Mouse (Mus musculus) hindbrain, postnatal 0 days (tissue): ENCODE data around the gene Tlx1. TPM values are rescaled to one million over a fixed set of nuclear protein-coding genes. Genes with fewer than 3 reads are reported as not detected.

Source experiments
- ATAC-seq: fragments of 200-750 bp; cut with Nextera tagmentation; 2 replicates; pipeline ENCODE4 v1.8.0; 2017; ENCODE audit warnings: mild to moderate bottlenecking, moderate TSS enrichment, moderate library complexity
- DNase-seq: peaks from one replicate; pipeline ENCODE4 v3.0.0-alpha.2; 2015; ENCODE audit warnings: low spot score
- H3K27ac ChIP-seq: fragments of 300-500 bp; sonication (generic); 2 replicates; pipeline ENCODE4 v1.5.1; 2014; ENCODE audit warnings: mild to moderate bottlenecking
- H3K27me3 ChIP-seq: fragments of 300-500 bp; sonication (generic); 2 replicates; pipeline ENCODE4 v1.6.1; 2014; ENCODE audit warnings: low read length, mixed read lengths; ENCODE audit not compliant: insufficient read depth
- H3K36me3 ChIP-seq: fragments of 300-500 bp; sonication (generic); 2 replicates; pipeline ENCODE4 v1.6.1; 2014; ENCODE audit warnings: low read length, mixed read lengths; ENCODE audit not compliant: insufficient read depth
- H3K4me1 ChIP-seq: fragments of 300-500 bp; sonication (generic); 2 replicates; pipeline ENCODE4 v1.6.1; 2014; ENCODE audit warnings: antibody characterized with exemption, low read length, mixed read lengths; ENCODE audit not compliant: insufficient read depth
- H3K4me2 ChIP-seq: fragments of 300-500 bp; sonication (generic); 2 replicates; pipeline ENCODE4 v1.6.1; 2014; ENCODE audit warnings: low read depth, mild to moderate bottlenecking, low read length, moderate library complexity, mixed read lengths
- H3K4me3 ChIP-seq: fragments of 300-500 bp; sonication (generic); 2 replicates; pipeline ENCODE4 v1.5.1; 2014; ENCODE audit warnings: low read length
- H3K9ac ChIP-seq: fragments of 300-500 bp; sonication (generic); replicated peaks from 2 replicates; pipeline ENCODE4 v1.6.1; 2014; ENCODE audit warnings: mild to moderate bottlenecking, low read length, moderate library complexity, mixed read lengths
- H3K9me3 ChIP-seq: fragments of 300-500 bp; sonication (generic); 2 replicates; pipeline ENCODE4 v1.6.1; 2016; ENCODE audit warnings: low read length, mixed read lengths
- CTCF ChIP-seq: IDR thresholded peaks from 2 replicates; pipeline ENCODE4 v1.5.1; 2016; ENCODE audit warnings: antibody characterized with exemption, control low read depth, low read depth
- WGBS: fragments of 180-500 bp; shearing (Covaris S2); extraction: QIAGEN DNeasy Blood & Tissue Kit; methylation state at CpG from one replicate; pipeline ENCODE4 v1.1.7; 2014; 5-methylcytosine and 5-hydroxymethylcytosine counted together
- polyA plus RNA-seq: library from polyadenylated mRNA; unstranded; fragments of >200 nt; fragmentation: Nextera tagmentation; extraction: Ambion mirVana; gene quantifications from 2 replicates; pipeline ENCODE4 v1.2.1, GENCODE M21; 2015
- total RNA-seq: library from RNA; depleted of rRNA; stranded (reverse); fragments of >200 nt; gene quantifications from 2 replicates; pipeline ENCODE4 v1.2.3, GENCODE M21; 2014; rRNA removed

The Tlx1 gene
- total and polyA plus RNA-seq, 2 experiments from 2014 or later = 0.93 to 1.2 TPM

- no peaks in the 10 kb centered on the region for H3K36me3 ChIP-seq
- no peak for TF ChIP-seq CTCF
- H3K27me3 ChIP-seq = no peaks in the 10 kb centered on the region
- H3K9ac ChIP-seq = no peak overlapping the region
- H3K27ac ChIP-seq = no peak overlapping the region
- WGBS = 92% methylated on average over 5 of the region's 5 CpGs
- H3K4me2 ChIP-seq = no peak overlapping the region
- H3K4me3 ChIP-seq = no peak overlapping the region
- no peaks in the 10 kb centered on the region for H3K9me3 ChIP-seq
- no peak for DNase-seq
- no peaks in the 10 kb centered on the region for H3K4me1 ChIP-seq
- ATAC-seq = no peak
Observed at GRCm38 (mm10) chr19:45180447-45180846, 30.0 kb downstream of the Tlx1 start.

- DNase-seq (no peak), ATAC-seq (no peak)
- Histone ChIP-seq H3K9ac (no peak overlapping the region), H3K36me3 (no peaks in the 10 kb centered on the region), H3K4me2 (no peak overlapping the region), H3K27ac (no peak overlapping the region), H3K4me1 (no peaks in the 10 kb centered on the region), H3K27me3 (no peaks in the 10 kb centered on the region), H3K4me3 (no peak overlapping the region), H3K9me3 (no peaks in the 10 kb centered on the region)
- WGBS = 50% methylated on average over 4 of the region's 4 CpGs
- TF ChIP-seq CTCF = no peak
Observed at GRCm38 (mm10) chr19:45194651-45195050, 44.2 kb downstream of the Tlx1 start.

DNA sequence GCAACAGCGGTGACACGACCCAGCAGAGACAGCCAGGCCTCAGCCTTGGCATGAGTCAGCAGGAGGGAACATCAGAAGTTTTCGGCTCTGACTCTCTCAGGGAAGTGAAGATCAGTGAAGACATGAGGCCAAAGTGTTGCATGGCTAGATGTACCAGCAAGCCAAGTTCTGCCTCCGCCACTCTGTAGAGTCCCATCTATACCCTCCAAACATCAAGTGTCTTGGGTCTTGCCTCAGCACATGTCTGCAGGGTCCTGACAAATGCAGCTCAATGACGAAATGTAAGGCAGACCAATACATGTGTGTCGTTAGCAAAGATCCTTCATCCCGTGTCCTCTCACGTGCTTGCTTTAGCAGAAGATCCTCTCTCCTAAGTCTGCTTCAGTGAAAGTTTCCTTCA lies 46.5 kb downstream of the Tlx1 start:
- Histone ChIP-seq H3K27ac (no peak overlapping the region), H3K9me3 (no peaks in the 10 kb centered on the region), H3K36me3 (no peaks in the 10 kb centered on the region), H3K9ac (no peak overlapping the region), H3K4me1 (no peaks in the 10 kb centered on the region), H3K4me3 (no peak overlapping the region), H3K4me2 (no peak overlapping the region), H3K27me3 (no peaks in the 10 kb centered on the region)
- WGBS = 94% methylated on average over 8 of the region's 8 CpGs
- no peak for TF ChIP-seq CTCF
- ATAC-seq = no peak
- no peak for DNase-seq

DNA sequence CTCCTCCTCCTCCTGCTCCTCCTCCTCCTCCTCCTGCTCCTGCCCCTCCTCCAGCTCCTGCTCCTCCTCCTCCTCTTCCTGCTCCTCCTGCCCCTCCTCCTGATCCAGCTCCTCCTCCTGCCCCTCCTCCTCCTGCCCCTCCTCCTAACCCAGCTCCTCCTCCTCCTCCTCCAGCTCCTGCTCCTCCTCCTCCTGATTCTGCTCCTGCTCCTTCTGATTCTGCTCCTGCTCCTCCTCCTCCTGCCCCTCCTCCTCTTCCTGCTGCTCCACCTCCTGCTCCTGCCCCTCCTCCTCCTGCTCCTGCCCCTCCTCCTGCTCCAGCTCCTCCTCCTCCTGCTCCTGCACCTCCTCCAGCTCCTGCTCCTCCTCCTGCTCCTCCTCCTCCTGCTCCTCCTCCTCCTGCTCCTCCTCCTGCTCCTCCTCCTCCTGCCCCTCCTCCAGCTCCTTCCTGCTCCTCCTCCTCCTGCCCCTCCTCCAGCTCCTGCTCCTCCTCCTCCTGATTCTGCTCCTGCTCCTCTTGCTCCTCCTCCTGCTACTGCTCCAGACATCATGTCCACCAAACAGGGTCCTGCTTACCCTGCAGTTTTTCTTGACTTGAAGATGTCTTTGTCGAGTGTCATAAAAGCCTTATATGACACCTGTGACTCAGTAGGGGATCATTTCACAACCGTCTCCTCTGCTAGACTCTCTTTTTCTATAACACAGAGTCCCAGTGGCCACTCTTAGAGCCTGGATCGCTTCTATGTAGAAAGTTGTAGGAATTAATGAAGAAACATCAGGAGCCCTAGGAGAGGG lies 55.0 kb downstream of the Tlx1 start:
- no peak overlapping the region for H3K4me3 ChIP-seq
- DNase-seq (no peak), ATAC-seq (no peak)
- H3K4me1 ChIP-seq = no peaks in the 10 kb centered on the region
- H3K36me3 ChIP-seq = no peaks in the 10 kb centered on the region
- no peak overlapping the region for H3K4me2 ChIP-seq
- H3K27me3 ChIP-seq = peaks cover 4% of the 10 kb centered on the region; the same call in 1 of the 2 replicates
- no peaks in the 10 kb centered on the region for H3K9me3 ChIP-seq
- no peak overlapping the region for H3K27ac ChIP-seq
- TF ChIP-seq CTCF = no peak
- no peak overlapping the region for H3K9ac ChIP-seq
- 65% methylated on average over 3 of the region's 3 CpGs for WGBS

Other genes with a start within 250 kb of the Tlx1 start
- gene Slf2, start 219.5 kb upstream of the Tlx1 start, total RNA-seq = 24.6 and 25.0 TPM in 2 replicates
- gene Slf2, start 219.5 kb upstream of the Tlx1 start, polyA plus RNA-seq = 18.3 and 22.3 TPM in 2 replicates
- 66.9 and 81.0 TPM in 2 replicates for gene Sema4g, start 161.6 kb upstream of the Tlx1 start, total RNA-seq
- 14.2 and 15.7 TPM in 2 replicates for gene Sema4g, start 161.6 kb upstream of the Tlx1 start, polyA plus RNA-seq
- 7.5 and 8.6 TPM in 2 replicates for gene Twnk, start 145.0 kb upstream of the Tlx1 start, total RNA-seq
- 8.2 and 8.5 TPM in 2 replicates for gene Twnk, start 145.0 kb upstream of the Tlx1 start, polyA plus RNA-seq
- 97.1 and 98.4 TPM in 2 replicates for gene Mrpl43, start 144.2 kb upstream of the Tlx1 start, total RNA-seq
- 109 and 115 TPM in 2 replicates for gene Mrpl43, start 144.2 kb upstream of the Tlx1 start, polyA plus RNA-seq
- gene Lzts2, start 136.3 kb upstream of the Tlx1 start, total RNA-seq = 44.1 and 44.7 TPM in 2 replicates
- 16.4 and 17.0 TPM in 2 replicates for gene Lzts2, start 136.3 kb upstream of the Tlx1 start, polyA plus RNA-seq
- 4.8 and 7.7 TPM in 2 replicates for gene Pdzd7, start 105.0 kb upstream of the Tlx1 start, total RNA-seq
- 1.9 and 2.5 TPM in 2 replicates for gene Pdzd7, start 105.0 kb upstream of the Tlx1 start, polyA plus RNA-seq
- 63.9 and 76.9 TPM in 2 replicates for gene Sfxn3, start 103.2 kb upstream of the Tlx1 start, total RNA-seq
- 64.4 and 77.3 TPM in 2 replicates for gene Sfxn3, start 103.2 kb upstream of the Tlx1 start, polyA plus RNA-seq
- gene Kazald1, start 75.4 kb upstream of the Tlx1 start, total RNA-seq = 1.7 and 2.8 TPM in 2 replicates
- gene Kazald1, start 75.4 kb upstream of the Tlx1 start, polyA plus RNA-seq = 2.6 and 3.2 TPM in 2 replicates
- gene Lbx1, start 85.1 kb downstream of the Tlx1 start, total RNA-seq = 27.0 and 32.2 TPM in 2 replicates
- 9.2 and 9.6 TPM in 2 replicates for gene Lbx1, start 85.1 kb downstream of the Tlx1 start, polyA plus RNA-seq
- gene Btrc, start 213.1 kb downstream of the Tlx1 start, total RNA-seq = 55.3 and 59.9 TPM in 2 replicates
- 47.9 and 49.5 TPM in 2 replicates for gene Btrc, start 213.1 kb downstream of the Tlx1 start, polyA plus RNA-seq